Mouse (Mus musculus) ovary, adult 10 weeks (tissue): ENCODE data around the gene Sct. TPM values are rescaled to one million over a fixed set of nuclear protein-coding genes. Genes with fewer than 3 reads are reported as not detected.

ENCODE experiments used
- polyA plus RNA-seq: library from polyadenylated mRNA; stranded (reverse); fragments of 350-450 nt; fragmentation: Illumina TruSeq; extraction: RNeasy Lipid Tissue Mini Kit (QIAGEN cat#74804); gene quantifications from one replicate; pipeline ENCODE4 v1.2.3, GENCODE M21; 2014

Sct gene
- polyA plus RNA-seq = not detected

DNA sequence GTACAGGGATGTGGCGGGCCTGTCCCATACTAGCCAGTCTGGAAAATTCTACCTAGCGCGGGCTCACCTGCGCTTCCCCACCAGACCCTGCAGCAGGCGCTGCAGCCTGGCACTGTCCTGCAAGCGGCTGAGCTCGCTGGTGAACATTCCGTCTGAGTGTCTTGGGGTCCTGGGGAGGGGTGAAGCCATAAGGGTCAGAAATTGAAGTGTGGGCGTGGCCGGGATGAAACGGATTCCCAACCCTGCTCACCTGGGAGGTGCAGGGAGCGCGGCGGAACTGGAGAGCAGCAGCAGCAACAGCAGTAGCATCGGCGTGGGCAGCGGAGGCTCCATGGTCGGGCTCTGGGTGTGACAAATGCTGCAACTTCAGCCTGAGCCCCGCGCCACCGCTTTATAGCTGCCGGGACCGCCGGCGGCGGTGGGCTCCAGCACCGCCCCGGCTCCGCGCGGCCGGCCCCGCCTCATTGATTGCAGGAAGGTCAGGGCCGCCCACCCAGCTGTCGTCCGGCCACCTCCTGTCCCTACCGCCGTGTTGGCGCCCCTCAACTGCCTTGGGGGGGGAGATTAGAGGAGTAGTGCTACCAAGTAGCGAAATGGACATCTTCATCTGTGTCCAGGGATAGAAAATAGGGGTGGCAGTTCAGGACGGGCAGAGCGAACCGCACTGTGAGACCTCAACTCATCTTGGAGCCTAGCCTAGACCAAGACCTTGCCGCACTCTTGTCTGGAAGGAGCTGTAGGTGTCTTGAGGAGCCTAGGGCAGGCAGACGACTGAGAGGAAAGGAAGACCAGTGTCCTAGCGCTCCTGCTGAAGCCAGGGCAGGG is at the start of gene Sct:
TSS of gene Sct (minus strand) at position 368 of the 825 bp plus-strand sequence.

DNA sequence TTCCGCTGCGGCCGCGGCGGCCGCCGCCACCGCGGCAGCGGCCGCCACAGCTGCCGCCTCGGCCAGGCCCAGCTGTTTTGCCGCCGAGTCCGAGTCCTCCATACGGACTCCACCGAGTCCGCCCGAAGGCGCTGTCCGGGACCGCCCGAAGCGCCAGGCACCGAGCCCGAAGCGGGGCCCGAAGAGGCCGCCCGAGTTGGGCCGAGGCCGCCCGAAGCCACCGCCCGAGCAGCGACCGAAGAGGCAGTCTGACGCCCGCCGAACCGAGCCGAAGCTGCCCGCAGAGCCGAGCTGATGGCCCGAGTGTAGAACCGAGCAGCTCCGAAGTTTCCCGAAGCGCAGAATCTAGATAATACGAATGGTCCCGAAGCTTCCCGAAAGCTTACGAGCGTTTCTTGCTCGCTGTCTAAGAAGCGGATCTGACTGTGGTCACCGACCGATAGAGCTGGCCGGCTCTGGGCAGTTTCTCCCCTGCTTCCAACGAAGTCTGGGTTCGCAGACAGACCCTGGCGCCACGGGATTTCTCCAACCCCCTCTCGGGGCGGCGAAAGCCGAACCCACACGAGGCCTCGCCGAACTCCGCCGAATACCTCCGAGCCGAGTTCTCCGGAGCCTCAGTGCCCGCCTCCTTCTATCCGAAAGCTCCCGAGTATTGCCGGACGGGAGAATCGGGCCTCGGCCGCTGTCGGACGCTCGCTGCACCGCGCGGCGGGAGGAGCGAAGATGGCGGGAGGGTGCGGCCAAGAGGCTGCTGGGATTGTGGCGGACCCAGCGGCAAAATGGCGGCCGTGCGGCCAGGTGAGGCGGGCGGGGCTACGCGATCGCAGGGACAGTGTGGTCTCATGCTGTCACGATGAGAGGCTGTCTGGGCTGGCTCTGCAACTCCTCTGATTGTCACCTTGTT is 48.8 kb upstream of the Sct start, which contains the start of the genes Deaf1 and Tmem80:
TSS of gene Deaf1 (minus strand) at position 222 of the 904 bp plus-strand sequence.
TSS of gene Tmem80 (plus strand) at position 271 of the 904 bp plus-strand sequence.

GRCm38 (mm10) chr7:141291921-141292582 is 13.1 kb upstream of the Sct start, which contains the start of gene Drd4:
Drd4 (plus strand) TSS chr7:141292006.

DNA sequence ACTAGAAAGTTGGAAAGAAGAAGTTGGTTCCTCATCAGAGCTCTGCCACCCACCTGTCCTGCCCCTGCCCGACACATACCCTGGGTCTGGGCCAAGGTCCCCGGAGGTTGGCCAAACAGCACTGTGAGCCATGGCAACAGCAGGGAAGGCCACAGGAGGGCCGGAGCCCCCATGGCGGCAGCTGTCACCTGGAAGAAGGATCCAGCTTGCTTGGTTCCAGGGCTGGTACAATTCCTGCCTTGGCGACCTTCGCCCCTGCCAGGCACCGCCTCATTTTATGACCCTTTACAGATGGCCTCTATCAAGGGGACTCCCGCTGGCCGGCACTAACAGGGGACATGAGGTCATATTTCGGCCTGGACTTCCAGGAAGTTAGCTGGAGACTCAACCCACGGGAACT is 2.4 kb downstream of the Sct start, which contains the start of gene Cdhr5:
TSS of gene Cdhr5 (minus strand) at position 241 of the 400 bp plus-strand sequence.

GRCm38 (mm10) chr7:141265739-141266561 is 13.0 kb downstream of the Sct start, which contains the start of gene Irf7:
Irf7 (minus strand) TSS chr7:141266481.

Other genes starting within 250 kb of the Sct start
- gene B4galnt4, start 218.0 kb downstream of the Sct start, polyA plus RNA-seq = not detected
- gene Pkp3, start 200.9 kb downstream of the Sct start, polyA plus RNA-seq = not detected
- gene Sigirr, start 178.6 kb downstream of the Sct start, polyA plus RNA-seq = not detected
- not detected for gene Ano9, start 161.3 kb downstream of the Sct start, polyA plus RNA-seq
- 21.8 TPM for gene Ptdss2, start 156.8 kb downstream of the Sct start, polyA plus RNA-seq
- gene Rnh1, start 106.3 kb downstream of the Sct start, polyA plus RNA-seq = 1.00 TPM
- 3.6 TPM for gene Hras, start 85.1 kb downstream of the Sct start, polyA plus RNA-seq
- 0.77 TPM for gene Lrrc56, start 85.0 kb downstream of the Sct start, polyA plus RNA-seq
- not detected for gene Lmntd2, start 65.1 kb downstream of the Sct start, polyA plus RNA-seq
- 0.80 TPM for gene Rassf7, start 63.3 kb downstream of the Sct start, polyA plus RNA-seq
- 26.7 TPM for gene Phrf1, start 50.3 kb downstream of the Sct start, polyA plus RNA-seq
- gene Irf7, start 12.7 kb downstream of the Sct start, polyA plus RNA-seq = 7.9 TPM
- gene Cdhr5, start 2.3 kb downstream of the Sct start, polyA plus RNA-seq = 1.1 TPM
- not detected for gene Drd4, start 12.9 kb upstream of the Sct start, polyA plus RNA-seq
- gene Deaf1, start 48.6 kb upstream of the Sct start, polyA plus RNA-seq = 1.5 TPM
- 9.4 TPM for gene Tmem80, start 48.6 kb upstream of the Sct start, polyA plus RNA-seq
- not detected for gene Eps8l2, start 59.7 kb upstream of the Sct start, polyA plus RNA-seq
- 7.8 TPM for gene Taldo1, start 113.1 kb upstream of the Sct start, polyA plus RNA-seq
- 15.2 TPM for gene Gatd1, start 135.0 kb upstream of the Sct start, polyA plus RNA-seq
- gene Cend1, start 150.4 kb upstream of the Sct start, polyA plus RNA-seq = not detected
- gene Slc25a22, start 158.8 kb upstream of the Sct start, polyA plus RNA-seq = 0.46 TPM
- gene Pidd1, start 164.9 kb upstream of the Sct start, polyA plus RNA-seq = not detected
- gene Rplp2, start 168.2 kb upstream of the Sct start, polyA plus RNA-seq = 15.0 TPM
- gene Pnpla2, start 176.1 kb upstream of the Sct start, polyA plus RNA-seq = 1.3 TPM
- gene Cracr2b, start 182.0 kb upstream of the Sct start, polyA plus RNA-seq = not detected
- 45.2 TPM for gene Cd151, start 188.3 kb upstream of the Sct start, polyA plus RNA-seq
- gene Polr2l, start 196.0 kb upstream of the Sct start, polyA plus RNA-seq = 2.4 TPM
- gene Tspan4, start 196.1 kb upstream of the Sct start, polyA plus RNA-seq = 6.2 TPM